8 mouse cellular contexts compared by ENCODE assay signal in genomic region chr9:110117779-110118139, GRCm38 (mm10). TPM values are rescaled to one million over a fixed set of nuclear protein-coding genes. Genes with fewer than 3 reads are reported as not detected.
A peak's percentile ranks its signal among the peaks of the same experiment; 100 is the strongest.
DNase-seq lines count a peak whose midpoint lies in the region; ATAC-seq and TF ChIP-seq lines count a peak whose summit lies in the region.

Gene Dhx30, minus strand, starts transcription at chr9:110117830.

- TF ChIP-seq CTCF in kidney, adult 2 months (conservative IDR thresholded peaks at IDR 0.05; ENCODE audit: insufficient read depth, insufficient read length, low read depth, low read length) = no peak

- peaks cover under 1% of the 10 kb centered on the region for H3K36me3 ChIP-seq in kidney, adult 2 months (ENCODE audit: control insufficient read depth, insufficient read depth, low read length)
- H3K36me3 ChIP-seq in intestine, embryonic 14.5 days (ENCODE audit: control insufficient read depth, insufficient read depth, low read length) = peaks cover 22% of the 10 kb centered on the region

- no peak for ATAC-seq in intestine, embryonic 14.5 days (replicated peaks; ENCODE audit: low FRiP score, low TSS enrichment, low read depth)
- ATAC-seq in megakaryocyte, adult 5-6 weeks (ENCODE audit: poor library complexity, severe bottlenecking) = 0 out of 2 replicates have a peak, but pooled peaks have one; percentile 1

- peak within 1 kb of the TSS; percentile 100 for H3K4me3 ChIP-seq in kidney, adult 2 months (ENCODE audit: insufficient read depth, low read depth, low read length)
- H3K4me3 ChIP-seq in intestine, embryonic 14.5 days (ENCODE audit: low read depth, low read length) = peak within 1 kb of the TSS; percentile 95

- H3K9me3 ChIP-seq in intestine, embryonic 14.5 days (ENCODE audit: control insufficient read depth, low read length) = no peaks in the 10 kb centered on the region

- H3K27me3 ChIP-seq in kidney, adult 2 months (replicated peaks; ENCODE audit: control insufficient read depth, insufficient read depth, low read length) = no peaks in the 10 kb centered on the region
- no peaks in the 10 kb centered on the region for H3K27me3 ChIP-seq in intestine, embryonic 14.5 days (replicated peaks; ENCODE audit: control insufficient read depth, insufficient read depth, low read length)

- 2% methylated on average over 17 of the region's 17 CpGs for WGBS in kidney, adult 2 months
- WGBS in intestine, embryonic 14.5 days = under 1% methylated on average over 17 of the region's 17 CpGs

- peak within 1 kb of the TSS; percentile 99 for H3K27ac ChIP-seq in kidney, adult 2 months (ENCODE audit: insufficient read depth, low read depth, low read length)
- H3K27ac ChIP-seq in intestine, embryonic 14.5 days (ENCODE audit: low read depth) = peak within 1 kb of the TSS; percentile 95

- H3K9ac ChIP-seq in intestine, embryonic 14.5 days (ENCODE audit: low read length) = peak within 1 kb of the TSS; percentile 89

- H3K4me1 ChIP-seq in kidney, adult 2 months (ENCODE audit: control insufficient read depth, insufficient read depth, low read length) = peaks cover 7% of the 10 kb centered on the region; the same call in 1 of the 2 replicates
- H3K4me1 ChIP-seq in intestine, embryonic 14.5 days (replicated peaks; ENCODE audit: control insufficient read depth, insufficient read depth, low read length) = peaks cover 10% of the 10 kb centered on the region

- H3K4me2 ChIP-seq in intestine, embryonic 14.5 days (ENCODE audit: low read length) = peak within 1 kb of the TSS; percentile 81

- no peak for TF ChIP-seq POLR2A in kidney, adult 2 months (IDR thresholded peaks at IDR 0.05; ENCODE audit: low read depth, low read length)

- DNase-seq in kidney, adult 2 months = no peak
- DNase-seq in kidney, adult 9 months = no peak
- no peak for DNase-seq in adrenal gland, postnatal 14 days
- DNase-seq in gastrocnemius, postnatal 10 days = no peak
- DNase-seq in intestine, embryonic 14.5 days (ENCODE audit: low spot score) = no peak
- no peak for DNase-seq in testis, postnatal 10 days (ENCODE audit: low spot score)
- no peak for DNase-seq in ovary, postnatal 10 days (ENCODE audit: low spot score)

RNA-seq across cellular contexts. Expression of gene Dhx30, which starts in this region (rescaled TPM):
- polyA plus RNA-seq in kidney, adult 2 months (2012; rRNA removed) = 84.3 and 87.6 TPM in 2 replicates
- 82.6 and 95.2 TPM in 2 replicates for total RNA-seq in adrenal gland, postnatal 14 days (2021)
- 10 to 100 TPM; 43.3 to 45.5 TPM for total RNA-seq in gastrocnemius, postnatal 10 days (2021)
- polyA plus RNA-seq in intestine, embryonic 14.5 days (2014; fragmentation: Nextera tagmentation; extraction: Ambion mirVana) = 123 and 134 TPM in 2 replicates
- 29.6 and 29.8 TPM in 2 replicates for total RNA-seq in megakaryocyte, adult 5-6 weeks (2015)
- 25.4 and 27.1 TPM in 2 replicates for total RNA-seq in megakaryocyte, adult 5-6 weeks (2017)
